Mouse (Mus musculus) frontal cortex, postnatal 14 days (tissue): ENCODE results near the gene Akr1b10.
"Not testable (repeated sequence)": the region's sequence is repeated elsewhere in the genome, so short reads cannot be mapped to it uniquely, and the experiment has no call there.

ENCODE experiments used
- DNase-seq, 2 experiments: peaks; one replicate each; pipeline ENCODE4 v3.0.0; 2022; ENCODE audit warnings: low spot score in 2 of 2

Akr1b10 gene

GRCm38 (mm10) chr6:34384110-34384661, at the start of gene Akr1b10:
Gene Akr1b10 (plus strand): TSS chr6:34384218.
- peak; percentile 63 to 74 for DNase-seq

DNA sequence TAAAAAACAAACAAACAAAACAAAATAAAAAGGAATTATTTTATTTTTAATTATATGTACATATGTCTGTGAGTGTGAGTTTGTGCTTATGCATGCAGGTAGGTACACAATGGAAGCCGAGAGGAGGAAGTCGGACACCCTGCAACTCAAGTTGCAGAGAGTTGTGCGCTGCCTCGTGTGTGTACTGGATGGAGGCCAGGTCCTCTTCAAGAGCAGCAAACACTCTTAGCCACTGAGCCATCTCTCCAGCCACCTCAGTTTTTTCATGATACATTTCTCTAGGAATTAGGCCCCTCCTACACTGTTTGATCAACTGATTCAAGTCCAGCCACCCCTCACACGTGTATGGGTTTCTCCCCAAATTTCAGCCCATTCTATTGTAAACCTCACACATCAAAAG, 49.3 kb upstream of the Akr1b10 start:
- DNase-seq: no peak

GRCm38 (mm10) chr6:34337799-34338198, 46.2 kb upstream of the Akr1b10 start:
- DNase-seq: no peak

GRCm38 (mm10) chr6:34341991-34342390, 42.0 kb upstream of the Akr1b10 start:
- DNase-seq: no peak

DNA sequence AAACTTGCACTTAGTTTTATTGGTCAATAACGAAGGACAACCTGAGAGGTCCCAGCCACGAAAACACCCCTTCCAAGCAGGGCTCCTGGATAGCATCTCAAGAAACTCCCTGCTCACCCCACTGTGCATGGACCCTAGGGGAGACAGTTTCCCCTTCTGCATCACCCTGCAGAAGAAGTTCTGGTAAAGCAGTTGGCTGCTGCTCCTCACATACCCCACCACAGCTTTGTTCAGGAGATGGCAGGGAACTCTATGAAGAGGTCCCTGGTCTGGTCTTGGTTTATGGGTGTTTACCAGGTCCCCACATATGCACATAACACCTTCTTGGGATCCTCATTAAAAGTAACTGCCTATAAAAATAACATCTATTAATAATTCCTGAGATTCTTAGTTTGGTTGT, 41.5 kb upstream of the Akr1b10 start:
- DNase-seq: no peak

GRCm38 (mm10) chr6:34343426-34343825, 40.6 kb upstream of the Akr1b10 start:
- no peak for DNase-seq

- DNase-seq: no peak
Measured at GRCm38 (mm10) chr6:34344135-34344850, 39.7 kb upstream of the Akr1b10 start.

DNA sequence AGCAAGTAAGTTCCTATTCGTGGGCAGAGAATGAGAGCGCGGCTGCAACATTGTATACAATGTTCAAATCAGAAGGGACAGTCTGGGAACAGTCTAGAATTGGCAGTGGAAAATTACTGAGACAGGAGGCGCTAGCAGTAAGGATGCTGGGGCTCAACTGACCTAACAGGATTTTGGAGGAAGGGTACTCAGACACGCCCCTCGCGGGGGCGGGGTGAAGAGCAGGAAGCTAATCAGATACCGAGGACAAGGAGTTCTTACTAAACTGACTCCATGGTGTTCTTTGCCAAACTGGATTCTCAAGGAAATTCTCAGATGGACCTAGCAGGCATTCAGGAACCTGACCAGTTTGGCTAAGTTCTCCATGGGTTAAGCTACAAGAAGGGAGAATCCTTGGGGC, 39.1 kb upstream of the Akr1b10 start:
- DNase-seq: no peak

- peak; percentile 59 to 73 for DNase-seq
Measured at GRCm38 (mm10) chr6:34346096-34346898, 37.7 kb upstream of the Akr1b10 start.

GRCm38 (mm10) chr6:34350037-34350699, 33.9 kb upstream of the Akr1b10 start:
- no peak for DNase-seq

GRCm38 (mm10) chr6:34351481-34351880, 32.5 kb upstream of the Akr1b10 start:
- not testable (repeated sequence) for DNase-seq

DNA sequence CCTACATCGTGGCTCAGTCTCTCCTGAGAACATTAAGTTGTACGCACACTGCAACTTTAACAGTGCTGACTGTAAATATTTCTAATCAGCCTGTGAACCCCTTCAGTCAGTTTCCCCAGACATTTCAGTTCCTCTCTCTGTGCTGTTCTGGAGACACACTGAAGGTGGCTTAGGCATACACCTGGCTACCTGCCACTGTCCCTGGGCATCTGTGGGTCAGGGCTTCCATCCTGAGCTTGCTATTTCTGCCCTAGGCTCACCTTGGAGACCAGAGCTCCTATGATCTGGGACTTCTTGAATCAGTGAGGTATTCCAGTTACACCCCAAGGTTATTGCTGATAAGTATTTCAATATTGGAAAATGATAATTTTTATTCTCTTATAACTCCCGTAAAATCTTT, 31.6 kb upstream of the Akr1b10 start:
- no peak for DNase-seq

DNA sequence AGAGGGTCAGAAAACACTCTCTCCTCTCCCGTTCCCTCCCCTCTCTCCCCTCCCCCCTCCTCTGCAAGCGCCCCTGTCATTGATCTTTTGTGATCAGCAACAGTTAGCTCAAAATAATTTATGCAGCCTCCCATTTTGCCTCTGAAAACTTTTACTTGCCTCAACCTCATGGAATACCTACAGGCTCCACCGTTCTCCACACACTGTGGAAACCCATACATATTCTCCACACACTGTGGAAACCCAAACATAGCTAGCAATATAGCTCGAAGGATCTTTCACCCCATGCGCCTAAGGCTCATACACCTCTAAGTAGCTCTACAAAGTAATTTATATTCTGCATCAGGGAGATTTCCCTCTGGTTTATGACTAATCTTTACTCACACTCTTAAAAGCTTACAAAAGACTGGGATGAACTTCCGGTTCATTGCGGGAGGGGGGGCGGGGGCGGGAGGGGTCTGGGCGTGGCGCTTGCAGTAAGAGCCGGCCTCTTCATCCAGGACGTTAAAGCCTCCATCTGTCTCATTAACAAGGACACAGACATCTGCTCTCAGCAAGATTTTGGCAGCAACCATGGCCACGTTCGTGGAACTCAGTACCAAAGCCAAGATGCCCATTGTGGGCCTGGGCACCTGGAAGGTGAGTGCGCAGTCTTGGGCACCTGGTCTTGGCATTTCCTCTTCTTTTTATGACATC, 30.2 kb upstream of the Akr1b10 start, which contains the start of gene Akr1b8:
Gene Akr1b8, plus strand, starts transcription at position 462 of the 696 bp plus-strand sequence.
- DNase-seq: no peak

DNA sequence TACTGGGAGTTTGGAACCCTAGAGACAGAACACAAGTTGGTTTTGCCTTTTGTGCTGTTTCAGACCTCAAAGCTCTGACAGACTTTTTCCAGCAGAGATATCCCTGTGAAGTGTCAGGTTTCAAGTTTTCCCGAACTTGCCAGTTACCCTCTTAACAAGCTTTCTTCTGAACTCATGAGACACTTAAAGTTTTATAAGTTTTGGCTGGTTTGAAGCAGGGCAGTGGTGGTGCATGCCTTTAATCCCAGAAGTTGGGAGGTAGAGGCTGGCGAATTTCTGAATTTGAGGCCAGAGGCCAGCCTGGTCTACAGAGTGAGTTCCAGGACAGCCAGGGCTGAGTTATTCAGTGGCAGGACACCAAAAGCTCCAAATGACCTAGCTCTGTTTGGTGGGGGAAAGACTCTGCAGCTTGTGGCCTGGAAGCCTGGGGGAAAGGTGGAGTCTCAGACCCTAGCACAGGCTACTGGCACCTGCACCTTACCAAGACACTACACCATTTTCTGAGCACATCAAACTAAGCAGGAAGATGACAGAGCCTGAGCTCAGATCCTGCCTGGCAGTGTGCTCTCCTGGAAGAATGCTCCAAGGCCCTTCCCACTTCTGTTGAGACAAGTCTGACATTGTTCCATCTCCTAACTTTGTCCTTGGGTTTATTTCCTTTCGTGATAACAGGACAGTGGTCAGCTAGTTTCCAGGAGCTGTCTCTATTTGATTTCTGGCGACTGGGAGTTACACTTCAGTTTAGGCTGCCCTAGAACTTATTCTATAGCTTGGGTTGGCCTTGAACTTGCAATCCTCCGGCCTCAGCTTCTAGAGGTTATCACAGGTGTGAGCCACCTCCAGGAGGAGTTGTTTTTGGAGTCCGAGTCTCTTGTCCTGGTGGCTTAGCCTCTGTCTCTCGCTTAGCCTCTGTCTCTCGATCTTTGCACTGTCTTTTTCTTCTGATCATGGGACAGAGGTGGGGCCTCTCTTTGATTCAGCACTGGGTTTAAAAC, 29.4 kb upstream of the Akr1b10 start:
- DNase-seq: no peak

GRCm38 (mm10) chr6:34355349-34355747, 28.7 kb upstream of the Akr1b10 start:
- DNase-seq: no peak

DNA sequence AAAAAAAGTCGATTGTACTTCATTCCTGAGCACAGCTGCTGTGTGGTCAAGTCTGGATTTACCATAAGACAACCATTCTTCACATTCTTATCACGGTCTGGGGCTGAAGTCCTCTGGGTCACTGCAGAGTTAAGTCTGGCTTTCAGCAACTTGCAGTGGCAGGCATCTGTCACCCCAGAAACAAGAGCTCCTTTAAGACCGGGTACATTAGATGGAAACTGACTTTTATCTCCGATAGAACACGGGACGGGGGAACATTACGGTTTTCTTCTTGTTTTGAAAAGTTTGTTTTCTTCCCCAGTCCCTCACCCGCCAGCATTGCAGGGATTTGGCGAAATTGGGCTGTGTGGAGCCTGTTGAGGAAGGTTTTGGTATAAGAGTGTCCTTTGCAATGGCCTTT, 28.2 kb upstream of the Akr1b10 start:
- DNase-seq: no peak

DNA sequence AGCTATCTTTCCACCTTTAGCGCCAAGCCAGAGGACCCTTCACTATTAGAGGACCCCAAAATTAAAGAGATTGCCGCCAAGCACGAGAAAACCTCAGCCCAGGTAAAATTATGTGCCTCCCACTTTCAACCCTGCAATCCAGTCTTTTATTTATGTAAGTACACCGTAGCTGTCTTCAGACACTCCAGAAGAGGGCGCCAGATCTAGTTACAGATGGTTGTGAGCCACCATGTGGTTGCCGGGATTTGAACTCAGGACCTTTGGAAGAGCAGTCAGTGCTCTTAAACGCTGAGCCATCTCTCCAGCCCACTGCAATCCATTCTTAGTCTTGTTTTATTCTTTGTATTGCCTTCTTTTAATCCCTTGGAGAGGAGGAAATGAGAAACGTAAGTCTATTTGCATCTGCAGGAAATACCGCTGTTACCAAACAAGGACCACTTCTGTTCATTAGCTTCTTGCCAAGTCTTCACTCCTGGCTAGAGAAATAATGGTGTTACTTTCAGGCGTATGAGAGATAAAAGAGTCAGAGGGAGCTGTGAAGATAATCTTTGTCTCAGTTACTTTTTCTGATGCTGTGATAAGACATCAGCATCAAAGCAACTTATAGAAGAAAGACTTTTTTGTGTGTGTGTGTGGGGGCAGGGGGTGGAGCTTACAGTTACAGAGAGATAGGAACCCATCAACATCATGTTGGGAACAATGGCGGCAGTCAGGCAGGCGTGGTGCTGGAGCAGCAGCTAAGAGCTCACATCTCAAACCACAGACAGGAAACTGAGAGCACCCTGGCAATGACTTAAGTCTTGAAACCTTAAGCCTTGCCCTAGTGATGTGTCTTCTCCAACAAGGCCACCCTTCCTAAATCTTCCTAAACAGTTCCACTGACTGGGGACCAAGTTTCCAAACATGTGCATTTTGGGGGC, 19.5 kb upstream of the Akr1b10 start:
- DNase-seq: no peak

DNA sequence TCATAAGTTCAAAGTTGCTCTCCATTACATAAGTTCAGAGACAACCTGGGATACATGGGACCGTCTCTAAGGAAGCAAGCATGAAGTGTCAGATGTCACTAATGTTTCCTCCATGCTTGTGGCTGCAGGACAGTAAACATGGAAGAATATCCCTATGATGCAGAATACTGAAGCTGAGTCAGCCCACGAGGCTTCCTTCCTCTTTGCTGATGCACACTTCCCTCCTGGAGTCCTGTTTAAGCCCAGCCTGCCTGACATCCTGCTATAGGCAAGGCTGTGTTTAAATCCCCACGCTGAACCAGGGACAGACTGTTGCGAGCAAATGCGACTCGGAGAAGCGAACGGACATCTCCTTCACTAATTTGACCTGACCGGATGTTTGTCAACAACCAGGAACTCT, 16.0 kb upstream of the Akr1b10 start:
- no peak for DNase-seq

- DNase-seq: no peak
Measured at GRCm38 (mm10) chr6:34370081-34370480, 13.9 kb upstream of the Akr1b10 start.
